Mouse (Mus musculus): ENCODE measurements around the gene Rbm4. TPM values are rescaled to one million over a fixed set of nuclear protein-coding genes. Genes with fewer than 3 reads are reported as not detected.

Rbm4 gene
- polyA plus RNA-seq, 1 experiment from 2014 or later, result 86.4 TPM

Other genes starting within 250 kb of the Rbm4 start
- gene Lrfn4, start 178.2 kb downstream of the Rbm4 start, polyA plus RNA-seq (2016; fragmentation: Nextera tagmentation; extraction: Ambion mirVana), result 11.4 and 13.3 TPM in 2 replicates
- 57.8 and 63.0 TPM in 2 replicates for gene Rce1, start 168.3 kb downstream of the Rbm4 start, polyA plus RNA-seq (2016; fragmentation: Nextera tagmentation; extraction: Ambion mirVana)
- 4.5 and 5.4 TPM in 2 replicates for gene Gm960, start 95.2 kb downstream of the Rbm4 start, polyA plus RNA-seq (2016; fragmentation: Nextera tagmentation; extraction: Ambion mirVana)
- gene Sptbn2, start 82.7 kb downstream of the Rbm4 start, polyA plus RNA-seq (2016; fragmentation: Nextera tagmentation; extraction: Ambion mirVana), result 25.2 and 27.3 TPM in 2 replicates
- gene Rbm4b, start 37.4 kb downstream of the Rbm4 start, polyA plus RNA-seq (2016; fragmentation: Nextera tagmentation; extraction: Ambion mirVana), result 151 and 159 TPM in 2 replicates
- gene Gm21992, start 17.7 kb upstream of the Rbm4 start, polyA plus RNA-seq (2016; fragmentation: Nextera tagmentation; extraction: Ambion mirVana), result 39.0 and 42.9 TPM in 2 replicates
- 120 and 133 TPM in 2 replicates for gene Rbm14, start 17.7 kb upstream of the Rbm4 start, polyA plus RNA-seq (2016; fragmentation: Nextera tagmentation; extraction: Ambion mirVana)
- 34.6 and 37.9 TPM in 2 replicates for gene Ccs, start 45.4 kb upstream of the Rbm4 start, polyA plus RNA-seq (2016; fragmentation: Nextera tagmentation; extraction: Ambion mirVana)
- 0.19 TPM in 2 replicates for gene Ccdc87, start 45.5 kb upstream of the Rbm4 start, polyA plus RNA-seq (2016; fragmentation: Nextera tagmentation; extraction: Ambion mirVana)
- 30.0 and 30.9 TPM in 2 replicates for gene Ctsf, start 61.2 kb upstream of the Rbm4 start, polyA plus RNA-seq (2016; fragmentation: Nextera tagmentation; extraction: Ambion mirVana)
- gene Actn3, start 84.0 kb upstream of the Rbm4 start, polyA plus RNA-seq (2016; fragmentation: Nextera tagmentation; extraction: Ambion mirVana), result 1.2 and 1.3 TPM in 2 replicates
- 17.4 and 17.5 TPM in 2 replicates for gene Zdhhc24, start 84.8 kb upstream of the Rbm4 start, polyA plus RNA-seq (2016; fragmentation: Nextera tagmentation; extraction: Ambion mirVana)
- gene Bbs1, start 112.7 kb upstream of the Rbm4 start, polyA plus RNA-seq (2016; fragmentation: Nextera tagmentation; extraction: Ambion mirVana), result 6.8 and 8.0 TPM in 2 replicates
- 159 and 170 TPM in 2 replicates for gene Dpp3, start 134.4 kb upstream of the Rbm4 start, polyA plus RNA-seq (2016; fragmentation: Nextera tagmentation; extraction: Ambion mirVana)
- 4.3 and 5.2 TPM in 2 replicates for gene Peli3, start 149.2 kb upstream of the Rbm4 start, polyA plus RNA-seq (2016; fragmentation: Nextera tagmentation; extraction: Ambion mirVana)
- 130 and 138 TPM in 2 replicates for gene Mrpl11, start 168.2 kb upstream of the Rbm4 start, polyA plus RNA-seq (2016; fragmentation: Nextera tagmentation; extraction: Ambion mirVana)
- gene Npas4, start 196.4 kb upstream of the Rbm4 start, polyA plus RNA-seq (2016; fragmentation: Nextera tagmentation; extraction: Ambion mirVana), result 0.09 and 0.14 TPM in 2 replicates
- 7.2 and 7.4 TPM in 2 replicates for gene Slc29a2, start 230.0 kb upstream of the Rbm4 start, polyA plus RNA-seq (2016; fragmentation: Nextera tagmentation; extraction: Ambion mirVana)
- gene B4gat1, start 244.9 kb upstream of the Rbm4 start, polyA plus RNA-seq (2016; fragmentation: Nextera tagmentation; extraction: Ambion mirVana), result 37.6 and 37.9 TPM in 2 replicates
- 2.5 and 3.4 TPM in 2 replicates for gene AC124502.3, start 245.0 kb upstream of the Rbm4 start, polyA plus RNA-seq (2016; fragmentation: Nextera tagmentation; extraction: Ambion mirVana)
- 57.5 and 60.3 TPM in 2 replicates for gene Brms1, start 247.5 kb upstream of the Rbm4 start, polyA plus RNA-seq (2016; fragmentation: Nextera tagmentation; extraction: Ambion mirVana)